Mouse (Mus musculus): ENCODE results near the gene Hsp90aa1. TPM values are rescaled to one million over a fixed set of nuclear protein-coding genes. Genes with fewer than 3 reads are reported as not detected.
"Not testable (repeated sequence)": the region's sequence is repeated elsewhere in the genome, so short reads cannot be mapped to it uniquely, and the experiment has no call there.

Hsp90aa1 gene
- 100 to 1,000 TPM; 938 to 989 TPM for total RNA-seq (2021)
- long read RNA-seq, experiment 1, transcript Hsp90aa1-202 (11 exons, 3,281 nt): major isoform, 286 of 465 reads
- long read RNA-seq, experiment 1, partial matches to known transcripts: 123 of 465 reads
- long read RNA-seq, experiment 1, other reads (novel, unspliced or antisense): 54 of 465 reads
- long read RNA-seq, experiment 2, transcript Hsp90aa1-206 (3 exons, 924 nt): minor isoform, 5 of 551 reads
- long read RNA-seq, experiment 2, transcript Hsp90aa1-202 (11 exons, 3,281 nt): major isoform, 326 of 551 reads
- long read RNA-seq, experiment 2, partial matches to known transcripts: 176 of 551 reads
- long read RNA-seq, experiment 2, other reads (novel, unspliced or antisense): 44 of 551 reads

DNA sequence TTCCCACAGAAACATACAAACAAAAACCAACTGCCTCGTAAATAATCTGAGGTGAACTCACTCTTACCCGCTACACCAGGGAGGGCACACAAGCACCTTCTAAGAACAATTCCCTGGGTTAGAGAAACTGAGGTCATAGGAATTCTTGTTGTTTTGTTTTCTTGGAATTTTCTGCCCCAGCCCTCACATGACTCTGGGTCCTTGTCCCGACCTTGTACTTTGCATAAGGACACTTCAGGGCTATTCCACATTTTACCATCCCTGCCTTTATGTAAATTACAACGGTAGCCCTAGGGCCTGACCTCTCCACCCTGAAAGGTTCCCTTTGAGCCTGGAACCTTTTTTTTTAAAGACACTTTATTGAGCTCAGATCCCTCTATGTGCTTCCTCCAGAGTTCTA is at the start of gene Hsp90aa1:
Hsp90aa1 (minus strand) TSS at position 173 of the 400 bp plus-strand sequence.
- no peak for DNase-seq (ENCODE audit: low spot score in 2 of 2)

DNA sequence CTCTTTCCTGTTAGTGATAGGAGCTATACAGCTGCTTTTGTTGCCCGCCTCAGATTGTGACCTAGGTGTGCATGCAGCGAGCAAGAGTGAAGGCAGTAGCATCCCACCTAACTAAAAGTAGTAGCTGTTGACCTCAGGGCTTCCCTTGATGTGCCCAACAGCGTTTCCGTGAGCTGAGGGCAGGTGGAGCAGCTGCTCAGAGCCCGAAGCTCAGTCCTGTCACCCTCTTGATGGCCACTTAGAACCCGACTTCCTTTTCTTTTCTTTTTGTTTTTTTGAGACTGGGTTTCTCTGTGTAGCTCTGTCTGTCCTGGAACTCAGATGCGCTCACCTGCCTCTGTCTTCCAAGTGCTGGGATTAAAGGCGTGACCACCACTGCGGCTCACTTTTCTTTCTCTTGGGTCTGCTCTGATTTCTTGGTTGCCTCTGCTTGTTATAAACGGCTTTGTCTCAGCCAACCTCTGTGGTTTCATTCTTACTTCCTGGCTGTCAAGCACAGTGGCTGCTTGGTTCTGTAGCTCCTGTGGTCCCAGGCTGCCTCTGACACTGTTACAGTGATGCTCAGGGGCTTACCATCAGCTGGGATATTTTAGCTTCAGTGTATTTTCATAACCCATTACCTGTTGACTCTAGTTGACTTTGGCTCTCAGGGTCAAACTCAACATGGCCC is 48.4 kb upstream of the Hsp90aa1 start:
- no peak for DNase-seq (ENCODE audit: low spot score in 2 of 2)

DNA sequence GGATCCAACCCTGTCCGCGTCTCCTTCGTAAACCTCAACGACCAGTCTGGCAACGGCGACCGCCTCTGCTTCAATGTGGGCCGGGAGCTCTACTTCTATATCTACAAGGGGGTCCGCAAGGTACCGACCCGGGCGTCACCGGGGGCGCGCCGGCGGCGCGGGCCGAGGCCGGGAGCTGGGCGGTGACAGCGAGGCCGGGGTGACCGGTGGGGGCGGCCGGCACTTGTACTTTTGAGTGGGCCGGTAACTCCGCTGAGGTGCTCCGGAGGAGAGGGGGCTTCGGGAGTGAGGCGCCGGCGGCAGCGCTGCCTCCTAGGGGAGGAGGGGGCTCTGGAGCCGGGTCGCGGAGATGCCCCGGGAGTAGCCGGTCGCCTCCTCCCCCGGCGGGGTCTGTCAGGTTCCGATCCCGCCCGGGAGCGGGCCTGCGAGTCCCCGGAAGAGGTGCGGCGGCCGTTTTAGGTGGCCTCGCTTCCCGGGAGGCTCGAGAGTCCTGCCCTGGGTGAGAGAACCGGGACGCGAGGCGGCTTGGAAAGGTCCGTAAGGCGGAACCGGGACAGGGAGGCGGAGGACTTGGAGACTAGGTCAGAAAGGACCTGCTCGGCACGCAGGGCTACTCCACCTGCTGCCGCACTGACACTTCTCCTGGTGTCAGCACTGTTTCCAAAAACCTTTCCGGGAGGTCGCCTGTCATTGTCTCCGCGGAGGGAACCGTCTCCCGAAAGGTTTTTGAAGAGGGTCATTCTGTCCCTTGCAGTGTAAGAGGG is 35.8 kb upstream of the Hsp90aa1 start:
- DNase-seq (ENCODE audit: low spot score in 2 of 2): no peak

DNA sequence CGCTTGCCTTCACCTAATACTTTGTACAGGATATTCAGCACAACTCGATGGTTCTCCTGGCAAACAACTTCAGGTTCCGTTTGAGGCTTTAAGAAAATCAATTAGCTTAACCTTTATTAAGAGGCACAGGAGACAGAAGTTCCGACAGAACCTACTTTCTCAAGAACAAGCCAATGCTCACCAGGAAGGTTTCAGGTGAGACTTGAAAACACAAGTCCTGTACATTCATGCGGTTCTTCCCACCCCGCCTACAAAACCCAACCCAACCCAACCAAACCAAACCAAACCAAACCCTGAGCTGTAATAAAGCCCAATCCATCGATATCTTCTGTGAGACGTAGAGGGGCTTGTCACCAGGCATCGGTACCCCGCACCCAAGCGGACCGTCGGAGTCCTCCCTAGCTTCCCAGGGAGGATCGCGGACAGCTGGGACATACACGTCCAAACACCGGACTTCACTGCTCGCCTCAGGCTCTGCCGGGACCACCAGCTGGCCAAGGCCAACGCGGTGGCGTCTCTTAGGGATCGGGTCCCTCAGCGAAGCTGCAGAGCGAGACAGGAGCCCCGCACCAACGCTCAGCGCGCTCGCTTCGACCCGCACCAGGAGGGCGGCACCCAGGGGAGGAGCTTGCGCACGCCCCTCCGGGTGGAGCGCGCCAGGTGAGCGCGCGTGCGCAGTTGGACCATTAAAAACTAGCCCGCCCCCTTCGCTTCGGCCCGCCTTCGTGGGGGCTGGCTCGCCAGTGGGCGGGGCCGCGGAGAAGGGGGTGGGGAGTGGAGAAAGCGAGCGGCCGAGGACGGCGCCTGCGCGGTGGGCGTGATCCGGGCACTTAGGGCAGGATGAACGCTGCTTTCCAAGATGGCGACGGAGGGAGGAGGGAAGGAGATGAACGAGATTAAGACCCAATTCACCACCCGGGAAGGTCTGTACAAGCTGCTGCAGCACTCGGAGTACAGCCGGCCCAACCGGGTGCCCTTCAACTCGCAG is 34.9 kb upstream of the Hsp90aa1 start, which contains the start of gene Wdr20:
Wdr20 (plus strand) TSS at position 775 of the 988 bp plus-strand sequence.
- DNase-seq (ENCODE audit: low spot score in 2 of 2): peak; percentile 98

- no peak for DNase-seq (ENCODE audit: low spot score in 2 of 2)
Measured at GRCm38 (mm10) chr12:110736641-110737040, 34.1 kb upstream of the Hsp90aa1 start.

- DNase-seq (ENCODE audit: low spot score in 2 of 2): not testable (repeated sequence)
Measured at GRCm38 (mm10) chr12:110733254-110733653, 30.7 kb upstream of the Hsp90aa1 start.

DNA sequence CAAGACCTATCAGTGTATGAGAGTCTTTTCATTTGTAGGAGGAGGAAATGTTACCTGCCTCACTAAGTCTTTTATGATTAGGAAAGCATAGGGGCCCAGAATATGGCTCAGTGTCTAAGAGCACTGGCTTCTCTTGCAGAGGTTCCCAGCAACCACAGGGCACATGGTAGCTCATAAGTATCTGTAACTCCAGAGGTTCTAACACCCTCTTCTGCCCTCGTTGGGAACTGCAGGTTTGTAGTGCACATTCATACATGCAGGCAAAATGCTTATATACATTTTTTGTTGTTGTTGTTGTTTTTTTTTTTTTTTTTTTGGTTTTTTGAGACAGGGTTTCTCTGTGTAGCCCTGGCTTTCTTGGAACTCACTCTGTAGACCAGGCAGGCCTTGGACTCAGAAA is 23.9 kb upstream of the Hsp90aa1 start:
- DNase-seq (ENCODE audit: low spot score in 2 of 2): no peak

GRCm38 (mm10) chr12:110725489-110725888 is 23.0 kb upstream of the Hsp90aa1 start:
- DNase-seq (ENCODE audit: low spot score in 2 of 2): no peak

DNA sequence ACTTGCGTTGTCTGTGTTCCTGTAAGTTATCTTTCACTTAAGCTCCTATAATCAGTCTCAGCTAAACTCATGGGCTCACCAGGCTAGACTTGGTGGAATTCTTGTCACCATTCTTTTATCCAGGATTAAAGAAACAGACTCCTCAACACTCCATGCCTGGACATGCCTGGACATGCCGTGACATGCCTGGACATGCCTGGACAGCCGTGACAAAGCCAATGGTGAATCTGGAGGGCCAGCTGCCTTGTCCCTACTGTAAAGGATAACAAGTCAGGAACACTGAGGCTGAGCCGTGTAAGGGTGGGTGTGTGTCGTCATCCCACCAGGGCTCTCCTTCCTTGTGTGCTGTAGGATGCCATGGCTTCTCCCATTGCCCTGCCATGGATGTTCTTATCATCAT is 22.5 kb upstream of the Hsp90aa1 start:
- no peak for DNase-seq (ENCODE audit: low spot score in 2 of 2)

DNA sequence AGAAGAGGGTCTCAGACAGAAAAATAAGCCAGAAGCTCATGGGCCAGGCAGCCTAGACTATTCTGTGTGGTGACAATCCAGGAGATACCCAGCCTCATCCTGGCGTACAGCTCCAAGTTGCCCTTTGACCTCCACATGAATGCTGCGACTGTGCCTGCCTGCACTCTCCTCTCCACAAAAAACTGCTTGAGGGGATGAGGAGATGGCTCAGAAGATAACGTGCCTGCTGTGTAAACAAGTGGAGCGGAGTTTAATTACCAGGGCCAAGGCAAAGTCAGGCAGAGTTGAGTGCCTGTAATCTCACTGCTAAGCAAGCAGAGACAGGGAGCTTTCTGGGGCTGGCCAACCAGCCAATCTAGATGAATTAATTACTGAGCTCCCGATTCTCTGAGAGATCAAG is 13.5 kb upstream of the Hsp90aa1 start:
- no peak for DNase-seq (ENCODE audit: low spot score in 2 of 2)

- no peak for DNase-seq (ENCODE audit: low spot score in 2 of 2)
Measured at GRCm38 (mm10) chr12:110714215-110714614, 11.7 kb upstream of the Hsp90aa1 start.

DNA sequence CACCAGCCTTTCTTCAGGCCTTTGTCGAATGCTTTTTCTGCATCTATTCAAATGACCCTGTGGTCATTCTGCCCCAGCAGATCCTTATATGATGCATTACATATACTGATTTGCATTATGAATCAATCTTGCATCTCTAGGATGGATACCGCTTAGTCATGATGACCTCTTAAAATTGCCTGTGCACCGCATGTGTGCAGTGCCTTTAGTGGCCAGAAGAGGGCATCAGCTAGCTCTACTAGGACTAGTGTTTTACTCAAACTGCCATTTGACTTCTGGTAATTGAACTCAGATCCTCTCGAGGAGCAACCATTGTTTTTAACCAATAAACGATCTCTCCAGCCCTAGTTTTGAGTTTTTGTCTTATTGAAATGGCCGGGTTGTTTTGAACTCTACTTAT is 11.3 kb upstream of the Hsp90aa1 start:
- DNase-seq (ENCODE audit: low spot score in 2 of 2): no peak

DNA sequence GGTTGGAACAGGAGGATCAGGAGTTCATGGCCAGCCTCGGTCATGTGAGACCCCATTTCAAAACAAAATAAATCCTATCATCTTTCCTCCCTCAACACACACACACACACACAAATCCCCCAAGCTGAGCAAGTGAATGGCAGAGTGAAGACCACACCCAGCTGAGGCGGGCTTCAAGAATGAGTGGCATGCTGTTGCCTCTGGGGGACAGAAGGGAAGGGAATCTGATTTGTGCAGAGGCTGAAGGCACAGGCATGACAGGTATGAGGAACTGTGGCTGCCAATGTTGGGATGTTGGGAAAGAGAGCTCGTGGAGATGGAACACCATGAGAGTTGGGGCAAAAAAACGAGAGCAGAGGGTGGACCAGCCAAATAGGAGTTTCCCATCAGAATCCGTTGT is 8.7 kb upstream of the Hsp90aa1 start:
- DNase-seq (ENCODE audit: low spot score in 2 of 2): no peak

DNA sequence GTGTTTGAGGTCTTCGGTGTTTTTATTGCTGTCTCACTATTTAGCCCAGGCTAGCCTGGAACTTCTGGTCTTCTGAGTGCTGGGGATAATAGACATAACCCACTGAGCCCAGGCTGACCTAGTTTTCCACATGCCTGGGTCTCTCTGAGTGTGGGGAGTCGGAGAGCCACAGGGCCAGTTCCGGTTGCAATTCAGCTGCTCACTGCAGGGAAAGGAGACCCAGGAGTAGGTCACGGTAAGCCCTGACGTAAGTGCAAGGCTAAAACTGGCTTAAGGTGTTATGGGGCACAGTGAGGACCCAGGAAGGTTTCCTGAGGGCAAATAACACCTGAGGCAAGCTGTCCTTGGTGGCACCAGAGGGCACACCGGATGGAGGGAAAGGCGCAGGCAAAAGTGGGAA is 4.9 kb upstream of the Hsp90aa1 start:
- DNase-seq (ENCODE audit: low spot score in 2 of 2): no peak

- no peak for DNase-seq (ENCODE audit: low spot score in 2 of 2)
Measured at GRCm38 (mm10) chr12:110706337-110707231, 4.1 kb upstream of the Hsp90aa1 start.

DNA sequence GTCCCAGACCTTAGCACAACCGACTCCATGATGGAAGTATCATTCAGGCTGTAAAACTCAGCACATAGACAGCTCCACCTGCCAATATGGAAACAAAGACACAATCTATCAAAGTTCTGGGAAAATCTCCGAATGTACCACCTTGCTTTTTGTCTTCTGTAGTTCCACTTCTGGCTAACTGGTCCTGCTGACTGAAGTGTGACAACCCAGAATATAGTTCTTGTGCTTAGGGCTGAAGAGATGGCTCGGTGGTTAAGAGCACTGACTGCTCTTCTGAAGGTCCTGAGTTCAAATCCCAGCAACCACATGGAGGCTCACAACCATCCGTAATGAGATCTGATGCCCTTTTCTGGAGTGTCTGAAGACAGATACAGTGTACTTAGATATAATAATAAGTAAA is 2.9 kb upstream of the Hsp90aa1 start:
- not testable (repeated sequence) for DNase-seq (ENCODE audit: low spot score in 2 of 2)

DNA sequence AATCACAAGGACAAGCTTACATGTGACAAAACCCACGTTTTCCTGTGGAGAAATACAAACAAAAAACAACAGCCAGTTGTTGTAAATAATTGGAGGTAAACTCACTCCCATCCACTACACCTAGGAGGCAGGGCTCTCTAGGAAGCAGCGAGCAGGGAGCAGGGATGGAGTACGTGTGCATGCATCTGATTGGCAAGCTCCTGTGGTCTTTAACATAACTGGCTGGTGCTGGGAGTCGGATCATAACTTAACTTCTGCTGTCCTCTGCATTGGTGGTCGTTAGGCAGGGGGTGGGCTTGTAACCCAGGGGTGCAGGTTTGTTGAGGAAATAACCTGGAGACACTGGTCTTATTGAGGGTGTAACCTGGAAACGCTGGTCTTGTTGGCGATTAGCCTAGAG is 1.2 kb upstream of the Hsp90aa1 start:
- no peak for DNase-seq (ENCODE audit: low spot score in 2 of 2)

- DNase-seq (ENCODE audit: low spot score in 2 of 2): peak; percentile 75 to 84
Measured at GRCm38 (mm10) chr12:110703008-110703471, 512 bp upstream of the Hsp90aa1 start.

DNA sequence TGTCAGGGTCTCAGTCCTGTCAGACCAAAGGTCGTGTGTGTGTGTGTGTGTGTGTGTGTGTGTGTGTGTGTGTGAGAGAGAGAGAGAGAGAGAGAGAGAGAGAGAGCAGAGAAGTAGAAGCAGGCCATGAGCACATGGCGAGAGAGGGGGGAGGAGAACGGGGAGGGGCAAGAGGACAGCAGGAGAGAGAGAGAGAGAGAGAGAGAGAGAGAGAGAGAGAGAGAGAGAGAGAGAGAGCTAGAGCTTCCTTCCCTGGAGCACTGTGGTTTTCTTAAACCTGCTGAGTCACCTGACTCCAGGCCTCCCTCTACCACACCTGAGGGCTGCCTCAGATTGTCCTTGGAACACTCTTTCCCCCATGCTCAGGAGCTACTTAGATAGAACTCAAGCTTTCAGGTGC is 1.2 kb downstream of the Hsp90aa1 start:
- not testable (repeated sequence) for DNase-seq (ENCODE audit: low spot score in 2 of 2)

Measured in layer of hippocampus, postnatal 14 days (tissue).